Mouse (Mus musculus) frontal cortex, postnatal 25 days (tissue): Measurements from ENCODE around the gene Gm11627.
A peak's percentile ranks its signal among the peaks of the same experiment; 100 is the strongest.
"Not testable (repeated sequence)": the region's sequence is repeated elsewhere in the genome, so short reads cannot be mapped to it uniquely, and the experiment has no call there.

Experiments
- DNase-seq, 2 experiments: peaks; one replicate each; pipeline ENCODE4 v3.0.0; 2022; ENCODE audit warnings: low spot score in 2 of 2

Gm11627 gene

GRCm38 (mm10) chr11:102579165-102580033 lies at the start of gene Gm11627:
Gene Gm11627 (minus strand): TSS chr11:102579461.
- no peak for DNase-seq

GRCm38 (mm10) chr11:102628529-102628928 lies 49.3 kb upstream of the Gm11627 start:
- no peak for DNase-seq

- DNase-seq, result no peak
These were observed 48.1 kb upstream of the Gm11627 start for GRCm38 (mm10) chr11:102627171-102627931.

- DNase-seq, result no peak
These were observed 45.7 kb upstream of the Gm11627 start for GRCm38 (mm10) chr11:102624888-102625407.

- DNase-seq, result no peak
These were observed 44.9 kb upstream of the Gm11627 start for GRCm38 (mm10) chr11:102623876-102624789.

- no peak for DNase-seq
These were observed 40.2 kb upstream of the Gm11627 start for GRCm38 (mm10) chr11:102619449-102619848.

GRCm38 (mm10) chr11:102611317-102611705 lies 32.0 kb upstream of the Gm11627 start:
- DNase-seq, result no peak

GRCm38 (mm10) chr11:102610675-102611316 lies 31.5 kb upstream of the Gm11627 start:
- no peak for DNase-seq

- DNase-seq, result no peak
These were observed 31.0 kb upstream of the Gm11627 start for GRCm38 (mm10) chr11:102610260-102610659.

GRCm38 (mm10) chr11:102609483-102609882 lies 30.2 kb upstream of the Gm11627 start:
- no peak for DNase-seq

- no peak for DNase-seq
These were observed 29.4 kb upstream of the Gm11627 start for GRCm38 (mm10) chr11:102608691-102609090.

- DNase-seq, result no peak
These were observed 28.7 kb upstream of the Gm11627 start for GRCm38 (mm10) chr11:102607686-102608548.

GRCm38 (mm10) chr11:102607201-102607600 lies 27.9 kb upstream of the Gm11627 start:
- DNase-seq, result not testable (repeated sequence)

- DNase-seq, result no peak
These were observed 27.5 kb upstream of the Gm11627 start for GRCm38 (mm10) chr11:102606751-102607171.

- DNase-seq, result peak in 1 of 2 experiments; percentile 13
These were observed 26.5 kb upstream of the Gm11627 start for GRCm38 (mm10) chr11:102605553-102606416.

GRCm38 (mm10) chr11:102604777-102605552 lies 25.7 kb upstream of the Gm11627 start:
- DNase-seq, result peak; percentile 12 to 14

- peak in 1 of 2 experiments; percentile 31 for DNase-seq
These were observed 24.8 kb upstream of the Gm11627 start, which contains the start of gene Fzd2 for GRCm38 (mm10) chr11:102604010-102604584. Gene Fzd2 (plus strand): TSS chr11:102604396.

- DNase-seq, result no peak
These were observed 24.2 kb upstream of the Gm11627 start for GRCm38 (mm10) chr11:102603496-102603850.
